Mouse (Mus musculus) C2C12 (cell line): ENCODE measurements around the gene Gata2.

Experiments
- CEBPB ChIP-seq: IDR thresholded peaks from one replicate; pipeline ENCODE4 v1.6.1; 2011; ENCODE audit warnings: low read depth, mild to moderate bottlenecking, control low read depth, moderate library complexity
- CTCF ChIP-seq: IDR thresholded peaks from one replicate; pipeline ENCODE4 v1.5.1; 2011; ENCODE audit not compliant: control insufficient read depth, insufficient read depth, insufficient read length
- MAX ChIP-seq: IDR thresholded peaks from one replicate; pipeline ENCODE4 v1.6.1; 2011; ENCODE audit warnings: mild to moderate bottlenecking, control low read depth
- MYOD1 ChIP-seq: IDR thresholded peaks from one replicate; pipeline ENCODE4 v1.6.1; 2011; ENCODE audit warnings: low read depth; ENCODE audit not compliant: control insufficient read depth, insufficient read length
- MYOG ChIP-seq: IDR thresholded peaks from one replicate; pipeline ENCODE4 v1.6.1; 2011; ENCODE audit not compliant: control insufficient read depth, insufficient read length; ENCODE audit errors: extremely low read depth
- USF1 ChIP-seq: IDR thresholded peaks from one replicate; pipeline ENCODE4 v1.6.1; 2011; ENCODE audit warnings: low read depth, mild to moderate bottlenecking, control low read depth, moderate library complexity

DNA sequence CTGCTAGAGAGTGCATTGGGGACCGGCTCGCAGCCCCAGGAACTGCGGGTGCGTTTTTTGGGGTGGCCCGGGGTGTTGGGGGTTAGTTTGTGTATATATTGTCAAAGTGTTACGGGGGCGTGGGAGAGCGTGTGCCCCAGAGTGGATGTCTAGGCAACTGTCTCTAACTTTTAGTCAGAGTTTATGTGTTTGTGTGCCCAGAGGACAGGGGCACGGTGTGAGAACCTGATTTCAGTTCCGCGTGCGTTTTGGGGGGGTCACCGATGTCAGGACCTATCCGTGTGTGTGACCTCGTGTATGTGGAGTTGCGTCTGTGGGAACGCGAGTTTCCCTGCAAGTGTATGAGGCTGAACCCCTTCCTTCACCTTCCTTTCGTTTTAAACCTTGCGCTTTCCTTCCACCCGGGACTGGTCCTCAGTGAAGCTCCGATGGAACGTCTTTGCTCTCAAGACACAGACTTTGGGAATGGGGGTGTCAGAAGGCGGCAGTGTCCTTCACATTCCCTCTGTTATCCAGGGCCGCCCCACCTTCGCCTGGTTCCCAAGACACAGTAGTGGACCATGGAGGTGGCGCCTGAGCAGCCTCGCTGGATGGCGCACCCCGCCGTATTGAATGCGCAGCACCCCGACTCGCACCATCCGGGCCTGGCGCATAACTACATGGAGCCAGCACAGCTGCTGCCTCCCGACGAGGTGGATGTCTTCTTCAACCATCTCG, 5.5 kb downstream of the Gata2 start:
- TF ChIP-seq CTCF (no peak), USF1 (no peak), MAX (no peak), CEBPB (no peak), MYOD1 (no peak), MYOG (no peak)
